Mouse (Mus musculus) megakaryocyte, embryonic 14.5 days (primary cell): ENCODE results near the gene Zc3h12a.

ENCODE experiments used
- FLI1 ChIP-seq: IDR thresholded peaks from 2 replicates; pipeline ENCODE4 v1.6.1; 2012; ENCODE audit warnings: low read length, inconsistent platforms, mixed read lengths
- GATA1 ChIP-seq: IDR thresholded peaks from 3 replicates; pipeline ENCODE4 v1.6.1; 2012; ENCODE audit warnings: mixed read lengths, low read length, inconsistent platforms, borderline replicate concordance

- TF ChIP-seq GATA1: no peak
- TF ChIP-seq FLI1: no peak
These were observed 8.8 kb upstream of the Zc3h12a start for GRCm38 (mm10) chr4:125136303-125136888.
